ENCODE assay signal across 8 mouse cellular contexts in the genomic region with DNA sequence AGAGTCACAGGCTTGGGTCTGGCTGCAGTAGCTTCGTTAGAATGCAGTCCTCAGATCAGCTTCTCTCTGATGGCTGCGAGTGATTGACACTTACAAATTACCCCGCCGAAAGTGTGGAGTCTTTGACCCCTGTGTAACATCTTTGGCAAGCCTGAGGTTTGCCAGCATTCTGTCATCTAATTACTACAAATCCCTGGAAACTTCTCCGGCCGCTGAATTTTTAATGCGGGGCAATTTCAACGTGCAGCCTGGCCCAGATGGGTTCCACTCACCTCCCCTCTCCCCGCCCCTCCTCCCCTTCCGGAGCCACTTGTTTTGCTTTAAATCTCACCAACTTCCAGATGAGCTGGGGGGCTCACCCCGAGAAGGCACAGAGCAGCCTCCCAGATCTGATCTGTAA.
DNase-seq lines count a peak whose midpoint lies in the region; ATAC-seq lines count a peak whose summit lies in the region.

No protein-coding gene starts in this region.

- no peaks in the 10 kb centered on the region for H3K9me3 ChIP-seq in kidney, embryonic 14.5 days (ENCODE audit: control insufficient read depth, low read length)
- H3K9me3 ChIP-seq in embryonic facial prominence, embryonic 12.5 days: no peaks in the 10 kb centered on the region
- no peaks in the 10 kb centered on the region for H3K9me3 ChIP-seq in hindbrain, embryonic 16.5 days (ENCODE audit: control insufficient read depth, low read length)
- no peaks in the 10 kb centered on the region for H3K9me3 ChIP-seq in neural tube, embryonic 13.5 days

- peak overlapping the region; percentile 6; the same call in 1 of the 2 replicates for H3K4me3 ChIP-seq in kidney, embryonic 14.5 days (ENCODE audit: low read length)
- H3K4me3 ChIP-seq in embryonic facial prominence, embryonic 12.5 days: peak overlapping the region; percentile 11; the same call in 1 of the 2 replicates
- no peak overlapping the region for H3K4me3 ChIP-seq in hindbrain, embryonic 16.5 days (ENCODE audit: low read length)
- H3K4me3 ChIP-seq in neural tube, embryonic 13.5 days: no peak overlapping the region

- H3K4me2 ChIP-seq in kidney, embryonic 14.5 days (replicated peaks; ENCODE audit: low read depth, low read length): peak overlapping the region; percentile 17; the same call in 1 of the 2 replicates
- H3K4me2 ChIP-seq in embryonic facial prominence, embryonic 12.5 days (replicated peaks): peak overlapping the region; percentile 46
- peak overlapping the region; percentile 37 for H3K4me2 ChIP-seq in hindbrain, embryonic 16.5 days (ENCODE audit: low read length)
- H3K4me2 ChIP-seq in neural tube, embryonic 13.5 days: peak overlapping the region; percentile 38

- no peak for DNase-seq in kidney, postnatal 25 days
- DNase-seq in gastrocnemius, adult 8-10 months (ENCODE audit: low spot score in 2 of 2): no peak
- no peak for DNase-seq in lung, postnatal 10 days

- H3K36me3 ChIP-seq in kidney, embryonic 14.5 days (ENCODE audit: control insufficient read depth, insufficient read depth, low read length): no peaks in the 10 kb centered on the region
- no peaks in the 10 kb centered on the region for H3K36me3 ChIP-seq in embryonic facial prominence, embryonic 12.5 days
- no peaks in the 10 kb centered on the region for H3K36me3 ChIP-seq in hindbrain, embryonic 16.5 days (ENCODE audit: control insufficient read depth, insufficient read depth, low read length)
- no peaks in the 10 kb centered on the region for H3K36me3 ChIP-seq in neural tube, embryonic 13.5 days

- WGBS in kidney, embryonic 14.5 days: 8% methylated on average over 11 of the region's 11 CpGs
- 3% methylated on average over 11 of the region's 11 CpGs for WGBS in embryonic facial prominence, embryonic 12.5 days
- whole genome bisulfite sequencing in hindbrain, embryonic 16.5 days: 4% methylated on average over 11 of the region's 11 CpGs
- 5% methylated on average over 11 of the region's 11 CpGs for WGBS in neural tube, embryonic 13.5 days

- no peak overlapping the region for H3K9ac ChIP-seq in kidney, embryonic 14.5 days (ENCODE audit: low read depth, low read length)
- no peak overlapping the region; the same call in 1 of the 2 replicates for H3K9ac ChIP-seq in embryonic facial prominence, embryonic 12.5 days
- H3K9ac ChIP-seq in hindbrain, embryonic 16.5 days (ENCODE audit: low read depth, low read length): peak overlapping the region; percentile 35; the same call in 1 of the 2 replicates
- no peak overlapping the region for H3K9ac ChIP-seq in neural tube, embryonic 13.5 days

- no peak overlapping the region for H3K27ac ChIP-seq in kidney, embryonic 14.5 days (ENCODE audit: low read depth, low read length)
- no peak overlapping the region; the same call in 1 of the 2 replicates for H3K27ac ChIP-seq in embryonic facial prominence, embryonic 12.5 days
- H3K27ac ChIP-seq in hindbrain, embryonic 16.5 days (ENCODE audit: low read depth, low read length): peak overlapping the region; percentile 48; the same call in 1 of the 2 replicates
- 0 out of 2 replicates have a peak overlapping the region, but pooled peaks have one; percentile 43 for H3K27ac ChIP-seq in neural tube, embryonic 13.5 days (replicated peaks)

- no peak for ATAC-seq in kidney, embryonic 14.5 days (ENCODE audit: low FRiP score, low TSS enrichment)
- ATAC-seq in embryonic facial prominence, embryonic 12.5 days (ENCODE audit: insufficient number of reproducible peaks, insufficient read depth, low FRiP score, low TSS enrichment): no peak
- ATAC-seq in hindbrain, embryonic 16.5 days: no peak
- ATAC-seq in neural tube, embryonic 13.5 days (ENCODE audit: low read depth): no peak
- ATAC-seq in CD4-positive, CD25-positive, alpha-beta regulatory T cell, adult 4 months: no peak

- H3K27me3 ChIP-seq in kidney, embryonic 14.5 days (ENCODE audit: control insufficient read depth, insufficient read depth, low read length): peaks cover 14% of the 10 kb centered on the region
- peaks cover 37% of the 10 kb centered on the region for H3K27me3 ChIP-seq in embryonic facial prominence, embryonic 12.5 days
- H3K27me3 ChIP-seq in hindbrain, embryonic 16.5 days (replicated peaks; ENCODE audit: control insufficient read depth, insufficient read depth, low read length): no peaks in the 10 kb centered on the region
- no peaks in the 10 kb centered on the region; the same call in 1 of the 2 replicates for H3K27me3 ChIP-seq in neural tube, embryonic 13.5 days

- peaks cover 8% of the 10 kb centered on the region; the same call in 1 of the 2 replicates for H3K4me1 ChIP-seq in kidney, embryonic 14.5 days (ENCODE audit: control insufficient read depth, insufficient read depth, low read length)
- peaks cover 13% of the 10 kb centered on the region for H3K4me1 ChIP-seq in embryonic facial prominence, embryonic 12.5 days
- H3K4me1 ChIP-seq in hindbrain, embryonic 16.5 days (ENCODE audit: control insufficient read depth, insufficient read depth, low read depth, low read length): peaks cover 29% of the 10 kb centered on the region
- H3K4me1 ChIP-seq in neural tube, embryonic 13.5 days (replicated peaks): peaks cover 63% of the 10 kb centered on the region

Comparison
In these comparisons a context has a peak if more than half of its experiments do, and no peak if none do; other contexts are left out.
1. H3K27ac ChIP-seq: peak in hindbrain, embryonic 16.5 days (single experiment) and neural tube, embryonic 13.5 days (single experiment); none in kidney, embryonic 14.5 days (single experiment) and embryonic facial prominence, embryonic 12.5 days (single experiment).
2. H3K4me3 ChIP-seq: peak in kidney, embryonic 14.5 days (single experiment) and embryonic facial prominence, embryonic 12.5 days (single experiment); none in hindbrain, embryonic 16.5 days (single experiment) and neural tube, embryonic 13.5 days (single experiment).
3. Peak in every context shown above with its lines, with median percentiles within 50 percentile points of each other: H3K4me2 ChIP-seq.